Mouse (Mus musculus) myocyte (in vitro differentiated cells): Measurements from ENCODE around the gene Dph1.

ENCODE experiments used
- E2F4 ChIP-seq: IDR thresholded peaks from one replicate; pipeline ENCODE4 v1.6.1; 2011; ENCODE audit warnings: mild to moderate bottlenecking, control low read depth, moderate library complexity; ENCODE audit not compliant: insufficient read depth
- MAX ChIP-seq: IDR thresholded peaks from one replicate; pipeline ENCODE4 v1.6.1; 2011; ENCODE audit warnings: low read depth, mild to moderate bottlenecking, control low read depth
- MYOD1 ChIP-seq, 3 experiments: IDR thresholded peaks; one replicate each; pipeline ENCODE4 v1.6.1; 2011; ENCODE audit warnings: control low read depth in 2 of 3, low read depth in 2 of 3, mild to moderate bottlenecking in 2 of 3, moderate library complexity in 1 of 3; ENCODE audit not compliant: insufficient read length in 2 of 3, control insufficient read depth in 1 of 3
- POLR2A ChIP-seq: IDR thresholded peaks from one replicate; pipeline ENCODE4 v1.6.1; 2011; ENCODE audit warnings: low read depth, mild to moderate bottlenecking, control low read depth, moderate library complexity; ENCODE audit not compliant: insufficient read length
- POLR2AphosphoS2 ChIP-seq: IDR thresholded peaks from one replicate; pipeline ENCODE4 v1.6.1; 2011; ENCODE audit warnings: low read depth, control low read depth; ENCODE audit not compliant: insufficient read length
- USF1 ChIP-seq: IDR thresholded peaks from one replicate; pipeline ENCODE4 v1.6.1; 2011; ENCODE audit warnings: low read depth, mild to moderate bottlenecking, control low read depth, moderate library complexity

- TF ChIP-seq MAX (no peak), POLR2A (no peak), MYOD1 (IDR thresholded peaks at IDR 0.05; ENCODE audit: control insufficient read depth in 1 of 3, insufficient read length in 2 of 3, low read depth in 2 of 3) (no peak), E2F4 (no peak), POLR2AphosphoS2 (no peak), USF1 (no peak)
Measured at GRCm38 (mm10) chr11:75140431-75140830, 50.6 kb downstream of the Dph1 start.
